Comparison of ENCODE assay signal across 9 mouse cellular contexts in the genomic region with DNA sequence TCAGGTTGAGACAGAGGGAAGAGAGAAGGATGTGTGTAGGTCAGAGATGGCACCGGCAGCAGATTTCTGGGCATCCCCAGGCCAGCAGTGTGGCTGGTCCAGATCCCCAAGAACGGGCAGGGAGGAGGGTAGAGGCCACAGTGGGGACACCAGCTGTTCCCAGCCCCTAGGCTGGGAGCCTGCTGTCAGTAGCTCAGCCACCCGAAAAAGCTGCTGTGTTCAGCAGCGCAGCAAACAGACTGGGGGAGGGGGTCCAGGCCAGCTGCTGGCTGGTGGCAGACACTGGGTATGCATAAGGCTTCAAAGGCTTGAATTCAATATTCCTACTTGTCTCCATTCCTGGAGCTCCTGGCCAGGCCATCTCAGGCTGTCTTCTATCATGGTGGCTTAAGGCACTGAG. TPM values are rescaled to one million over a fixed set of nuclear protein-coding genes. Genes with fewer than 3 reads are reported as not detected.
A peak's percentile ranks its signal among the peaks of the same experiment; 100 is the strongest.
DNase-seq lines count a peak whose midpoint lies in the region; ATAC-seq and TF ChIP-seq lines count a peak whose summit lies in the region.
"Had no signal": no experiment of that assay in that cellular context is flagged by ENCODE, and none has a peak within 500 bp of the region (broad histone marks: within the 10 kb centered on the region; RNA-seq: fewer than 3 reads in every experiment).

No protein-coding gene starts in this region.

- DNase-seq in lung, embryonic 14.5 days: peak; percentile 34
- no peak for DNase-seq in lung, adult 2 months
- DNase-seq in lung, postnatal 36 days: no peak
- DNase-seq: adrenal gland, postnatal 36 days had no signal

- no peak overlapping the region for H3K4me2 ChIP-seq in lung, embryonic 14.5 days
- H3K4me2 ChIP-seq in forebrain, embryonic 13.5 days: peak overlapping the region; percentile 10; the same call in 1 of the 2 replicates
- H3K4me2 ChIP-seq in hindbrain, embryonic 16.5 days (ENCODE audit: low read length): no peak overlapping the region
- no peak overlapping the region for H3K4me2 ChIP-seq in neural tube, embryonic 14.5 days (ENCODE audit: low read depth, low read length)

- H3K27ac ChIP-seq in lung, embryonic 14.5 days (ENCODE audit: low read depth): no peak overlapping the region
- H3K27ac ChIP-seq in forebrain, embryonic 13.5 days: peak overlapping the region; percentile 44; the same call in 1 of the 2 replicates
- peak overlapping the region; percentile 49; the same call in 1 of the 2 replicates for H3K27ac ChIP-seq in hindbrain, embryonic 16.5 days (ENCODE audit: low read depth, low read length)
- peak overlapping the region; percentile 56 for H3K27ac ChIP-seq in neural tube, embryonic 14.5 days (ENCODE audit: low read depth, low read length)

- WGBS in lung, embryonic 14.5 days: 42% methylated on average over 4 of the region's 4 CpGs
- WGBS in lung, adult 2 months: 41% methylated on average over 4 of the region's 4 CpGs
- WGBS in forebrain, embryonic 13.5 days: 23% methylated on average over 4 of the region's 4 CpGs
- WGBS in hindbrain, embryonic 16.5 days: 17% methylated on average over 4 of the region's 4 CpGs
- WGBS in neural tube, embryonic 14.5 days: 15% methylated on average over 4 of the region's 4 CpGs

- 0 out of 2 replicates have a peak, but pooled peaks cover 3% of the 10 kb centered on the region for H3K4me1 ChIP-seq in lung, embryonic 14.5 days (ENCODE audit: insufficient read depth)
- peaks cover 6% of the 10 kb centered on the region; the same call in 1 of the 2 replicates for H3K4me1 ChIP-seq in lung, adult 2 months (ENCODE audit: control insufficient read depth, insufficient read depth, low read length)
- H3K4me1 ChIP-seq in forebrain, embryonic 13.5 days: peaks cover 20% of the 10 kb centered on the region
- H3K4me1 ChIP-seq in hindbrain, embryonic 16.5 days (ENCODE audit: control insufficient read depth, insufficient read depth, low read depth, low read length): peaks cover 18% of the 10 kb centered on the region
- H3K4me1 ChIP-seq in neural tube, embryonic 14.5 days (ENCODE audit: control insufficient read depth, insufficient read depth, low read length): peaks cover 13% of the 10 kb centered on the region

- no peaks in the 10 kb centered on the region for H3K9me3 ChIP-seq in lung, embryonic 14.5 days (ENCODE audit: low read depth, low read length)
- no peaks in the 10 kb centered on the region for H3K9me3 ChIP-seq in forebrain, embryonic 13.5 days (replicated peaks)
- no peaks in the 10 kb centered on the region for H3K9me3 ChIP-seq in hindbrain, embryonic 16.5 days (ENCODE audit: control insufficient read depth, low read length)
- no peaks in the 10 kb centered on the region for H3K9me3 ChIP-seq in neural tube, embryonic 14.5 days (ENCODE audit: control insufficient read depth, low read length)

- no peak for TF ChIP-seq CTCF in lung, embryonic 14.5 days (IDR thresholded peaks at IDR 0.05; ENCODE audit: low read depth)
- no peak for TF ChIP-seq CTCF in lung, adult 2 months (IDR thresholded peaks at IDR 0.05; ENCODE audit: insufficient read depth, low read length)

- no peak overlapping the region for H3K9ac ChIP-seq in lung, embryonic 14.5 days
- H3K9ac ChIP-seq in forebrain, embryonic 13.5 days: 0 out of 2 replicates have a peak overlapping the region, but pooled peaks have one; percentile 21
- peak overlapping the region; percentile 4; the same call in 1 of the 2 replicates for H3K9ac ChIP-seq in hindbrain, embryonic 16.5 days (ENCODE audit: low read depth, low read length)
- H3K9ac ChIP-seq in neural tube, embryonic 14.5 days (replicated peaks; ENCODE audit: low read depth, low read length): no peak overlapping the region

- ATAC-seq in lung, embryonic 14.5 days (ENCODE audit: insufficient read depth): peak; percentile 5; the same call in 1 of the 2 replicates
- peak; percentile 55 for ATAC-seq in forebrain, embryonic 13.5 days
- peak; percentile 60; the same call in 1 of the 2 replicates for ATAC-seq in hindbrain, embryonic 16.5 days
- peak; percentile 36; the same call in 1 of the 2 replicates for ATAC-seq in neural tube, embryonic 14.5 days (ENCODE audit: low read depth)
- ATAC-seq in erythroid progenitor cell, adult 5-6 weeks (replicated peaks; ENCODE audit: low FRiP score, poor library complexity, severe bottlenecking): no peak

- peaks cover 20% of the 10 kb centered on the region for H3K27me3 ChIP-seq in lung, embryonic 14.5 days (ENCODE audit: insufficient read depth, low read length)
- peaks cover 15% of the 10 kb centered on the region for H3K27me3 ChIP-seq in forebrain, embryonic 13.5 days
- peaks cover 10% of the 10 kb centered on the region; the same call in 1 of the 2 replicates for H3K27me3 ChIP-seq in hindbrain, embryonic 16.5 days (replicated peaks; ENCODE audit: control insufficient read depth, insufficient read depth, low read length)
- H3K27me3 ChIP-seq in neural tube, embryonic 14.5 days (ENCODE audit: control insufficient read depth, insufficient read depth, low read length): no peaks in the 10 kb centered on the region; the same call in 1 of the 2 replicates

- TF ChIP-seq POLR2A in lung, adult 2 months (IDR thresholded peaks at IDR 0.05; ENCODE audit: borderline replicate concordance, extremely low read depth, low read depth, low read length): no peak

- H3K4me3 ChIP-seq in lung, embryonic 14.5 days (ENCODE audit: low read depth, low read length): no peak overlapping the region
- no peak overlapping the region for H3K4me3 ChIP-seq in lung, adult 2 months (replicated peaks; ENCODE audit: extremely low read depth, low read depth, low read length)
- H3K4me3 ChIP-seq in forebrain, embryonic 13.5 days: no peak overlapping the region
- no peak overlapping the region for H3K4me3 ChIP-seq in hindbrain, embryonic 16.5 days (ENCODE audit: low read length)
- H3K4me3 ChIP-seq in neural tube, embryonic 14.5 days (ENCODE audit: low read depth, low read length): no peak overlapping the region

- peaks cover 16% of the 10 kb centered on the region for H3K36me3 ChIP-seq in lung, embryonic 14.5 days (ENCODE audit: insufficient read depth)
- peaks cover 16% of the 10 kb centered on the region for H3K36me3 ChIP-seq in forebrain, embryonic 13.5 days (ENCODE audit: poor library complexity, severe bottlenecking)
- peaks cover 11% of the 10 kb centered on the region for H3K36me3 ChIP-seq in hindbrain, embryonic 16.5 days (ENCODE audit: control insufficient read depth, insufficient read depth, low read length)
- H3K36me3 ChIP-seq in neural tube, embryonic 14.5 days (ENCODE audit: control insufficient read depth, insufficient read depth, low read length): peaks cover 17% of the 10 kb centered on the region

RNA-seq across cellular contexts. Expression of gene Rpl19, which starts 8.3 kb away (rescaled TPM):
- polyA plus RNA-seq in lung, embryonic 14.5 days (2014; fragmentation: Nextera tagmentation; extraction: Ambion mirVana): 1,155 and 1,171 TPM in 2 replicates
- 426 and 513 TPM in 2 replicates for polyA plus RNA-seq in lung, adult 2 months (2012; rRNA removed)
- polyA plus RNA-seq in forebrain, embryonic 13.5 days (2015; fragmentation: Nextera tagmentation; extraction: Ambion mirVana): 801 and 821 TPM in 2 replicates
- polyA plus RNA-seq in hindbrain, embryonic 16.5 days (2015; fragmentation: Nextera tagmentation; extraction: Ambion mirVana): 578 and 612 TPM in 2 replicates
- polyA plus RNA-seq in neural tube, embryonic 14.5 days (2014; fragmentation: Nextera tagmentation; extraction: Ambion mirVana): 656 and 678 TPM in 2 replicates
- 931 and 1,058 TPM in 2 replicates for total RNA-seq in erythroid progenitor cell, adult 5-6 weeks (2015; ENCODE audit: low replicate concordance)
- 346 and 531 TPM in 2 replicates for total RNA-seq in erythroid progenitor cell, adult 5-6 weeks (2017; ENCODE audit: low replicate concordance)

RNA-seq across cellular contexts. Expression of gene Cacnb1, which starts 12.0 kb away (rescaled TPM):
- polyA plus RNA-seq in lung, embryonic 14.5 days (2014; fragmentation: Nextera tagmentation; extraction: Ambion mirVana): 5.4 and 5.5 TPM in 2 replicates
- 16.0 and 25.6 TPM in 2 replicates for polyA plus RNA-seq in lung, adult 2 months (2012; rRNA removed)
- polyA plus RNA-seq in forebrain, embryonic 13.5 days (2015; fragmentation: Nextera tagmentation; extraction: Ambion mirVana): 25.9 and 29.9 TPM in 2 replicates
- polyA plus RNA-seq in hindbrain, embryonic 16.5 days (2015; fragmentation: Nextera tagmentation; extraction: Ambion mirVana): 59.6 and 69.0 TPM in 2 replicates
- polyA plus RNA-seq in neural tube, embryonic 14.5 days (2014; fragmentation: Nextera tagmentation; extraction: Ambion mirVana): 32.4 and 37.1 TPM in 2 replicates
- not detected in 2 replicates for total RNA-seq in erythroid progenitor cell, adult 5-6 weeks (2015; ENCODE audit: low replicate concordance)
- 0.13 and 0.68 TPM in 2 replicates for total RNA-seq in erythroid progenitor cell, adult 5-6 weeks (2017; ENCODE audit: low replicate concordance)
- total RNA-seq: common myeloid progenitor, adult 5-6 weeks had no signal

RNA-seq across cellular contexts. Expression of gene Stac2, which starts 18.4 kb away (rescaled TPM):
- polyA plus RNA-seq in lung, embryonic 14.5 days (2014; fragmentation: Nextera tagmentation; extraction: Ambion mirVana): 0.05 and 0.14 TPM in 2 replicates
- polyA plus RNA-seq in lung, adult 2 months (2012; rRNA removed): 0.88 and 1.2 TPM in 2 replicates
- polyA plus RNA-seq in forebrain, embryonic 13.5 days (2015; fragmentation: Nextera tagmentation; extraction: Ambion mirVana): 1.2 and 1.6 TPM in 2 replicates
- 7.9 and 9.8 TPM in 2 replicates for polyA plus RNA-seq in hindbrain, embryonic 16.5 days (2015; fragmentation: Nextera tagmentation; extraction: Ambion mirVana)
- 16.0 and 18.1 TPM in 2 replicates for polyA plus RNA-seq in neural tube, embryonic 14.5 days (2014; fragmentation: Nextera tagmentation; extraction: Ambion mirVana)
- total RNA-seq in erythroid progenitor cell, adult 5-6 weeks (2015; ENCODE audit: low replicate concordance): not detected in 2 replicates
- not detected in 2 replicates for total RNA-seq in erythroid progenitor cell, adult 5-6 weeks (2017; ENCODE audit: low replicate concordance)
- total RNA-seq: common myeloid progenitor, adult 5-6 weeks had no signal

RNA-seq across cellular contexts. Expression of gene Arl5c, which starts 38.9 kb away (rescaled TPM):
- polyA plus RNA-seq in lung, embryonic 14.5 days (2014; fragmentation: Nextera tagmentation; extraction: Ambion mirVana): 11.4 and 11.5 TPM in 2 replicates
- 2.7 and 5.1 TPM in 2 replicates for polyA plus RNA-seq in lung, adult 2 months (2012; rRNA removed)
- 8.4 and 11.0 TPM in 2 replicates for polyA plus RNA-seq in forebrain, embryonic 13.5 days (2015; fragmentation: Nextera tagmentation; extraction: Ambion mirVana)
- 7.3 and 7.6 TPM in 2 replicates for polyA plus RNA-seq in hindbrain, embryonic 16.5 days (2015; fragmentation: Nextera tagmentation; extraction: Ambion mirVana)
- 6.1 and 11.0 TPM in 2 replicates for polyA plus RNA-seq in neural tube, embryonic 14.5 days (2014; fragmentation: Nextera tagmentation; extraction: Ambion mirVana)
- total RNA-seq in erythroid progenitor cell, adult 5-6 weeks (2015; ENCODE audit: low replicate concordance): 8.8 and 24.5 TPM in 2 replicates
- 9.6 and 17.5 TPM in 2 replicates for total RNA-seq in erythroid progenitor cell, adult 5-6 weeks (2017; ENCODE audit: low replicate concordance)

RNA-seq across cellular contexts. Expression of gene Plxdc1, which starts 48.6 kb away (rescaled TPM):
- polyA plus RNA-seq in lung, embryonic 14.5 days (2014; fragmentation: Nextera tagmentation; extraction: Ambion mirVana): 0.53 and 0.64 TPM in 2 replicates
- polyA plus RNA-seq in lung, adult 2 months (2012; rRNA removed): 18.5 and 20.9 TPM in 2 replicates
- polyA plus RNA-seq in forebrain, embryonic 13.5 days (2015; fragmentation: Nextera tagmentation; extraction: Ambion mirVana): 0.14 and 0.34 TPM in 2 replicates
- 2.1 and 2.8 TPM in 2 replicates for polyA plus RNA-seq in hindbrain, embryonic 16.5 days (2015; fragmentation: Nextera tagmentation; extraction: Ambion mirVana)
- 0.39 and 0.70 TPM in 2 replicates for polyA plus RNA-seq in neural tube, embryonic 14.5 days (2014; fragmentation: Nextera tagmentation; extraction: Ambion mirVana)
- 1.3 TPM in 1 of 2 replicates, not detected in the other for total RNA-seq in erythroid progenitor cell, adult 5-6 weeks (2015; ENCODE audit: low replicate concordance)
- 2.3 and 2.4 TPM in 2 replicates for total RNA-seq in erythroid progenitor cell, adult 5-6 weeks (2017; ENCODE audit: low replicate concordance)

Comparison
In these comparisons a context has a peak if more than half of its experiments do, and no peak if none do; other contexts are left out.
1. H3K9ac ChIP-seq: peak in forebrain, embryonic 13.5 days (single experiment) and hindbrain, embryonic 16.5 days (single experiment); none in lung, embryonic 14.5 days (single experiment) and neural tube, embryonic 14.5 days (single experiment).